Mouse (Mus musculus): Measurements from ENCODE around the gene Pla2g16.

The Pla2g16 gene

DNA sequence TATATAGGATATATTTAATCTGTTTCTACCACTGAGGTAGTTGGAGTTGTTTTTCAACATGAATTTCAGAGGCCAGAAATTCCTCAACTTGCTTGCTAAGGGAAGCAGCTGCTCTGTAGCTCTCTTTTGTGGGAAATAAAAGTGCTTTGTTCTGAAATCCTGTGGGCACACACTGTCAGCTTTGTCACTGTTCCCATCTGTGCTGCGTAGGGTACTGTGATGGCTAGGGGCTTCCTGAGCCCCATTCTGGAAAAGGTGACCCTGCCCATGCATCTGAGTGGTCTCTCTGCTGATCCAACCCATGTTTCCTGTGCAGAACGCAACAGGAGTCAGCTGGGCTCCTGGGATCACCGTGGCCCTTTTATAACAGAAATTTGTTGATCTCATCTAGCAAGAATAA lies 9.6 kb downstream of the Pla2g16 start:
- DNase-seq: no peak

DNA sequence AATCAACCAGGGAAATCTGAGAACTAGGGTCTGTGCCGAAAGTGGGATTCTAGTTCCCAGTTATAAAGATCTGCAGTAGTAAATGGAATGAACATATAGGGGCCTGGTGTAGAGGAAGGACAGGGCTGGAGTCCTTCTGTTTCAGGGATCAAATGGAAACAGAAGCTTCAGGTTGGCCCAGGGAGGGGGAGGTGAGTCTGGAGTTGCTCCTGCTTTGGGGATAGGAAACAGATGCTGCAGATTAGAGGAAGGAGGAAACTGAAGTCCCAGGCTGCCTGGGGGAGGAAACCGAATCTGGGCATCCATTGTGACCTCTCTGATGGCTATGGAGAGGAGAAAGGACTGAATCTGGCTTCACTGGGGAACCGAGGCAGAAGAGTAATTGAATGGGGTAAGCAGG lies 11.1 kb downstream of the Pla2g16 start:
- no peak for DNase-seq

DNA sequence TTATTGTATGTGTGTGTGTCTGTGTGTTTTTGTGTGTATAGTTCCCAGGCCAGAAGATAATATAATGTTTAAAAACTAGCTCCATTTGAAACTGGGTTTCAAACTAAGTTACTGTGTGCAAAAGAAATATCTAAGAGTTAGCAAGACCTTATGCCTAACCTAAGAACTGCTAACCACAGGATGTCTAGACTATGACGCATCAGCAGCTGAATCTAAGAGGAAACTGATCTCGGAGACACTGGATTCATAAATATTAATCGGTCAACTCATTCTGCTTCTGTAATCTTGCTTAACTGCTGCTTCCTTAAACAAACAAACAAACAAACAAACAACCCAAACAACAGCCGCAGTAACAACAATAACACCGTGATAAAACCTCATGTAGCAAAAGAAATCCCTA lies 12.4 kb downstream of the Pla2g16 start:
- DNase-seq: no peak

DNA sequence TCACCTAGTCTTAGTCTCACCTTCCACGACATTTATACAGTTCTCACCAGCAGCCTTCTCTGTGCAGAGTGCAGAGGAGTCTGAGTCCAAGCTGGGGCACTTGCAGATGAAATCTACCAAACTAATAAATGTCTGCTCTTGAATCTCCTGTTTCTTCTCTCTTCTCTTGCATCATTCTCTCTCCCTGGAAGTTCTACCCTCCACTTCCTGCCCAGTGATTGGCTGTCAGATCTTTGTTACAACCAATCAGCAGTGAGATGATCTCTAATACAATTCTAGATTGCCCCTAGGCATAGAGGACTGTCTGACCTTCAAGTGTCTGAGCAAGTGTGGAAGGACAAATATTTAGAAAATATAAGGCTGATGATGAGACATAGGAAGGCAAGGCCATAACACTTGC lies 18.9 kb downstream of the Pla2g16 start:
- no peak for DNase-seq

DNA sequence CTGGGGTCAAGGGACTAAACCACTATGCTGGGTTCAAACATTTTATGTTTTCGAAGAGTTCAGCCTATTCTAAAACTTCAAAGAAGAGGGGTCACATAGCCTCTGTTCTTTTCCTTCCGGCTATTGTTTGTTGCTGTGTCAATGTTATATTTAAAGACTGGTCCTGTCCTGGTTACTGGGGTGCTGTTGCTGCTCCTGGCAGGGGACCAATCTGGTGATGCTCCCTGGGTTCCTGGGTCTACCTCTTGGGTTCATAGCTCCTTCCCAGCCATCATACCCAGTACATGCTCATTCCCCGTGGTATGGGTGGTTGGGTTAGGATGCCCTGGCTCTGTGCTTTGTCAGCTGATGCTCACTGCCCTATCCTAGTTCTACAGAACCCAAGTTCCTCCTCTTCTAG lies 20.5 kb downstream of the Pla2g16 start:
- DNase-seq: no peak

DNA sequence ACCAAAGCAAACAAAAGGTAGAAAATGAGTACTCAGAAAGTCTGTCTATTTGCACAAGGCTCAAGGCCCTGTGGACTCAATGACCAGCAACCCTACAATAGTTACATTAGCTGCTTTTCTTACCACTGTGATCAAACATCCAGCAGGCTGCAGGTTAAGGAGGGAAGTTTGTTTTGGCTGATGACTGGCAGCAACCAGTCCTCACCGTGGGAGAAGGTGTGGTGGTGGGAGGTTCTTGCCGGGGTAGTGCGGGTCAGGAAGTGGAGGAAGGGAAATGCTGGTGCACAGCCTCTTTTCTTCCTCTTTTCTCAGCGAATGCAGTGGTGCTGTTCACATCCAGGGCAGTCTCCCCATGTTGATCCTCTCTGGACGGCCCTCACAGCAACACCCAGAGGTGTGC lies 23.8 kb downstream of the Pla2g16 start:
- no peak for DNase-seq

DNA sequence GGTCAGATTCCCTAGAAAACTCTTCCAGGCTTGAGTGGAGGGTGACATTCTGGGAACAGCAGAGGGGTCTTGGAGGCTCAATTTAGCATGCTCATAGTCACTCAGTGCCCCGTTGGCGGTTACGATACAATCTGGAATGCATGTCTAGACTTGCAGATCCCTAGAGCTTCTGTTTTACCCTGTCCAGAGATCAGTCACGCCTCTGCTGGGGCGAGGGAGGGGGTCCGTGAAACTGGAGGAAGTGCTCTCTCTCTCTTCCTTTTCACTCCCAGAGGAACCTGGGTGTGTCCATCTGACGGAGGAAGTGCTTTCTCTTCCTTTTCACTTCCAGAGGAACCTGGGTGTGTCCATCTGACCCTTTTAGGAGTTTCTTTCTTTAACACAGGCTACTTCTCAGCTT lies 25.8 kb downstream of the Pla2g16 start:
- no peak for DNase-seq

DNA sequence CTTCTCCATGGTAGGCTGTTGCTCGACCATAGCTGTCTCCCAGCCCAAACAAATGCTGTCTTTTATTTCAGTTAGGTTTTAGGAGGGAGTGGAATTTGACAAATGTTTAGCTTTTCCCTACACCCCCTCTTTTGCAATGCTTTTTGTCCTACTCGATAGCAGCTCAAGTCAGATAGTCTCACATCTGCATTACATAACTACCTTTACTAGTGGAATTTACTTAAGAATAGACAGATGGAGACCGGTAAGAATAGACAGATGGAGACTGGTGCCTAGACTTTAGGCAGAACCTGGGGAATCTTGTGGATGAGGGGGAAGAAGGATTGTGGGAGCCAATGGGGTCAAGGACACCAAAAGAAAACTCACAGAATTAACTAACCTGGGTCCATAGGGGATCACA lies 26.3 kb downstream of the Pla2g16 start:
- no peak for DNase-seq

DNA sequence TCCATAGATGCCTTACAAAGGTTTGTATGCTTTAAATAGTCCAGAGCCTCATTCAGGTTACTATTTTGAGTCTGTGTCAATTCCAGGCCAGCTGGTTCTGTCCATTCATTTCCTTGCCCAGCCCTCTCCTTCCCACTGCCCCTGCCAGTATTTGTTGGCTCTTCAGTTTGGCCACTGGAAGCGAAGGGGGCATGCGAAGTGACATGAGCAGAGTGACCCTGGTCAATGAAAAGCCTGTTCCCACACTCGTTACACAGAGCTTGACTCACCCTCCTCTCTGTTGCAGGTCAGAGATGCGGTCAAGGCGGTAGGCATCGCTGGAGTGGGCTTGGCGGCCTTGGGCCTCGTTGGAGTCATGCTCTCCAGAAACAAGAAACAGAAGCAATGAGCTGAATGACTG lies 28.0 kb downstream of the Pla2g16 start:
- no peak for DNase-seq

DNA sequence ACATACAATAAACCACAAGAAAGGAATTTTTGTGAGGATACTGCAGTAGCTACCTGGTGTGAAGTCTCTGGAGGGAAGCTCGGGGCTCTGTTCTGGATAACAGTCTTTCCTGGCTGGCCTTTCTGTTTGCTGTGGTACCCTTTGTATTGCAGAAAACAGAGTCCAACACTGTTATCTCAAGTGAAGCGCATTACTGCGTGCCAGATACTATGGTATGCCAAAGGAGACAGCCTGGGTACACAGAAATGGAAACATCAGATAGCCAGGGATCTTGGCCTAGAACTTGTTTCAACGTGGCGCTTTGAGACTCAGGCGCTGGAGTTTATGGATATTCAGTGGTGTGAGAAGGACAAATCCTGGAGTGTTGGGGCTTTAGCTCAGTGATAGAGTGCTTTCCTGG lies 28.5 kb downstream of the Pla2g16 start:
- no peak for DNase-seq

DNA sequence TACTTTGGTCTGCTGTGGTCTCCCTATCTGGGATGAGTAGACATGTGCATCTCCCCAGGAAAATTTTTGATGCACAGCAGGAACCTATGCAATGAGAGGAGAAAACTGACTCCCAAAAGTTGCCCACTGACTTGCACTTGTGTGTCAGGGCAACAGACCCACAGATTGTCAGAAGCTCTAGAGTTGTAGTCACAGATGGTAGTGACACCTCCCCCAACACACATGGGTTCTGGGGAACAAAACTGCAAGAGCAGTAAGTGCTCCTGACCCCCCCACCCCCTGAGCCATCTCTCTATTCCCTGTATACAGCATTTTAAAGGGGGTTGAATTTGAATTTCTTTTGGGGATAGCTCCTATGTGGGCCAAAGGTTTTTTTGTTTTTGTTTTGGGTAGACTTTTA lies 33.5 kb downstream of the Pla2g16 start:
- no peak for DNase-seq

DNA sequence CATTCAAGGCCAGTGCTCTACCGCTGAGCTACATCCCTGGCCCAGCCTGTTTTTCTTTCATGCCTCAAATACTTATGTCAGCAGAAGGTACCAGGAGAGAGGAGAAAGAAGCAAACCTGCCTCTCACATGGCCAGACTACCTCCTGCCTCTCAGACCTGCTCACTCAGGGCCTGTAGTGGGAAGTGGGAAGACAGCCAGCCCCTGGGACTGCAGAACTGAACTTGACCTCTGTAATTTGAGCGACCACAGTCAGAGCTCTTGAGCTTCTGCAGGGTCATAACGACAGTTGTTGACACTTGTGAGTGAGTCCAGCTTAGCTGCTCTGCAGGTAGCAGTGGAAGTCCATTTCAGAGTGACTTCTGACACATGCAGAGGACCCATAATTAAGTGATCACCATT lies 34.8 kb downstream of the Pla2g16 start:
- DNase-seq: peak in 1 of 2 experiments; percentile 48

DNA sequence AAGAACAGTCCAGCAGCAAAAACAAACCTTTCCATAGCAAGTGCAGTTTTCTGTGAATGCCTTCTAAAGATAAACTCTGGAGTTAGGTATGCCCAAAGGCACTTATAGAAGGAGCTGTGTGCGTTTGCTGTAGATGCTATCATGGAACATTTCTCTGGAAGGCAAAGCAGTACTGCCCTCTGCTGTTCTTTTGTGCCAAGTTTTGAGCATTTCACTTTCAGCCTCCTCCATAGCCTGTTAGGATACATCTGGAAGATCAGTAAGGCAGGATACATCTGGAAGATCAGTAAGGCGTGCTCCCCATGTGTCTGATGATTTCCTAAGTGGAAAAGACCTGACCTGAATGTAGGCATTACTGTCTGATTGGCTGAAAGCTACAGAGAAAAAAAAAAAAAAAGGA lies 38.3 kb downstream of the Pla2g16 start:
- DNase-seq: peak in 1 of 2 experiments; percentile 58

DNA sequence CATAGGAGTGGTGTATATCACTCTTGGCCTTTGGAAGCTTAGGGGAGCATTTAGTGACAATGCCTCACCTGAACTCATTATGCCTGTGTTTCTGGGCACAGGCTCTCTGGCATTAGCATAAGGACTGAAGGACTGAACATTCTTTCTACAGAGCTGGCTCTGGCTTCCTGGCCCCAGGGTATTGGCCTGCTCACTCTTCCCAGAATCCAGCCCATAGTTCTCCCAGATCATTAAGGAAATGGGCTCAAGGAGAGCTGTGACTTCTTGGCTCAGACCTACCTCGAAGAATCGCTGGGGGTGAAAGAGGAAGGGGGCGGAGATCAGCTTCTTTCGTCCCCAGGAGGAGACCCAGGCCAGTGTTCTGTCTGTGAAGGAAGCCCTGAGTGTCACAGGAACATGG lies 41.2 kb downstream of the Pla2g16 start:
- peak in 1 of 2 experiments; percentile 52 for DNase-seq

DNA sequence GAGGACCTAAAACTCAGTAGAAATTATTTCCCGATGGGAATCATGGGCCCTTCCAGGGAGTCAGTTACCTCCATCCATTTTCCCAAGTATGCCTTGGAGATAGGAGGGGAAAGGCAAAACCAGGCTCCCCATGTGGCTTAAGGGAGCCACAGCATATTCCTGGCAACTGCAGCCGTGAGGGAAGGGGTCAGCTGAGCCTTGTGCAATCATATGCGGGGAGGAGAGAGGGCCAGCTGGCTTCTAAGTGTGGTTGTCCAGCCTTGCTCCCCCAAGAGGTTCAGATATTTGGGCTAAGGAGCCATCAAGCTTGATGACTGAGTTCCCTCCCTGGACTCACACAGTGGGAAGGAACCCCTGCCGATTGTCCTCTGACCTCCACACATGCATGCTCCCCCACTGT lies 44.3 kb downstream of the Pla2g16 start:
- DNase-seq: no peak

DNA sequence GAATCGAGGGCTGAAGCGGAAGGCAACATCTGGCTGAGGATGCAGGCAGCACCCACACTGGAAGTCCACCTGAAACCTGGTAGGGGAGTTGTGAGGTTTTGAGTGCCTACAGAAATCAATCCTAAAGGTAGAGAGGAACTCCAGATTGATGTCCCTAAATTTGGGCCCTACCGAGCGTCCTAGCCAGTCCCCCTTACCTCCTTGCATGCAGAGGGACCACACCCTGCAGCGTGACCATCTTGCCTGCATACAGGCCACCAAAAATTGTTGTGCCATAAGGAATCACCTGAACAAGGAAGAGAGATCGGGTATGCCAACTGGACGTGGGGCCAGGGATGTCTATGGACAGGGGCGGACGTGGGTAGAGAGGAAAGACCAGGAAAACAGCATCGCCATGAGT lies 46.8 kb downstream of the Pla2g16 start:
- no peak for DNase-seq

DNA sequence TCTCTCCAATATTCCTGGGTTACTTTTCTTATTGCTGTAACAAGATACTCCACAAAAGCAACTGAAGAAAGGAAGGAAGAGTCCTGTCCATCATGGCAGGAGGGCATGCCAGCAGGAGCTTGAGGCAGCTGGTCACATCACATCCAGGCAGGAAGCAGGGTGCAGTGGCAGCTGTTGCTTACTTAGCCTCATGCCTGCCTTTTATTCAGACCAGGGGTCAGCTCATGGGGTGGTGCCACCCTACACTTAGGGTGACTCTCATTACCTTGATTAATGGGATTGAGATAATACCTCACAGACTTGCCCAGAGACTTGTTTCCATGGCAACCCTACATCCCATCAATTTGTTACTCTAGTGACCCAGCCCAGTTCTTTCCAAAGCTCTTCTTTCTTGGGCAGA lies 47.8 kb downstream of the Pla2g16 start:
- DNase-seq: no peak

DNA sequence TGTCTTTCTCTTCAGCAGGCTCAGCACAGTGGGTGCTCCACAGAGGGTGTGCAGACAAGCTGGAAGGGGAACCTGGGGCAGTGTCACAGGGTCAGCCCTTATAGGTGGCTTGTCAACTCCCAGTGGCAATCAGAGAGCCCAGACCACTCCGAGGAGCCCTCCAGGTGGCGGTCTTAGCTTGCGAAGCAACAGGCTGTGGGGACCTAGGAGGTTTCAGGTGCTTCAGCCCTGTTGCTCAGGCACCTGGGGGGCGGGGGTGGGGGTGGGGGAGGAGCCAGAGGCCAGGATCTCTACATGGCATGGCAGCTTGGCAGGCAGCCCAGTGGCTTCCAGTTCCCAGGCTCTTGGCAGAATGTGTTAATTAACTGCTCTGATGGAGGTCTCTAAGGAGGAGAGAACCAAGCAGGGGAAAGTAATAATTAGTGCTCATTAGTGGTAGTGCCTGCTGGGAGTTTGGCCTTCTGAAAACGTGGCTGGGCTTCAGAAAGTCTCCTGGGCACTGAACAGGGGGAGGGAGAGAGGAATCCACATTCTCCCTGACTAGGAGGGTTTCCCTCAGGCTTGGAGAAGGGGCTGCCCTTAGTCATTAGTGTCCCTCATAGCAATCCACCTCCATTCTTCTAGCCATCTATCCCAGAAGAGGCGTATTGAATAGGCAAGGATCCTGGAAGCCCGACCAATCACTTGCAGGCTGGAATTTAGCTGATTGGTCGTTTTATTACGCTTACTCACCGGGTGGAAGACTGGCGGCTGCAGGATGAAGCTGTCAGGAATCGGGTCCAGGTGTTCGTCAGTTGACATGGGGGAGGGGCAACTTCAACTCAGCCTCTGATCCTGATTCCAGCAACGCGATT lies 48.9 kb downstream of the Pla2g16 start:
- peak; percentile 82 to 84 for DNase-seq

DNA sequence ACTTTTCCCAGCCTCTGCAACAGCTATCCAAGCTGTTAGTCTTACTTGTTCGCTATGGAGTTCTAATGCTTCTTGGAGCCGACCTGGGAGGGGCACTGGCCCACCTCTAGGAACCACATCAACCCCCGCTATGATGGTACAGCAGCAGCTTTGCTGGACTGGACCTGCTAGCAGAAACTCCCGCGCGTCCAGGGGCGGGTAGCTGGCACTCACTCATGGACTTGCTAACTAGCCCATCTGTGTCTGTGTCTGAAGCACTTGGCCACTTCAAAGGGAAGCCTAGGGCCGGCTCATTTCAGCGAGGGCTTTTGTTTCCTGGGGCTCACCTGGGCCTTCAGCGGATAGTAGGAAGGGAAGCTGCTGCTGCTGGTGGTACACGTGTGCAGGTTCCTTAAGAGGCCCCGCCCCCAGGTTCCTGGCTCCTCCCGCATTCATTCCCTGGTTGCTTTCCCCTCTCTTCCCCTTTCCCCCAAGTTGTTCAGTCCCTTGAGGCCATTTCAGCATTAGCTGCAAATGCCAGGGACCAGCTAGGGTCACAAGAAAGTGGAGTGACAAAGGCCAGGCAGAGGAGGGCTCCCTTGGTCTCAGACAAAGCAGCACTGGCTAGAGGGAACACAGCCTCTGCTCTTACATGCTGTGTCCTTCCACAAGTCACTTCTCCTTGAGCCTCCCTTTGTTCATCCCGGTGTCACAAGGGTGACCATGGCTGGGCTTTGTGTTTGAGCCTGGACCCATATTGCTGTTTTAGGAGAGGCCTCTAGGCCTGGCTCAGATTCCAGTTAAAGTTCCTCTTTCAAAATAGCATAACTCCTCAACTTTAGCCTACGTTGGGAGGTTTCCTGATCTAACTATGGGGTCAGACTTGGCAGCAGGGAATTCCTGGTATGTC lies 49.8 kb downstream of the Pla2g16 start, which contains the start of gene Lgals12:
Gene Lgals12 (minus strand): TSS at position 393 of the 889 bp plus-strand sequence.
- DNase-seq: peak in 1 of 2 experiments; percentile 36

DNA sequence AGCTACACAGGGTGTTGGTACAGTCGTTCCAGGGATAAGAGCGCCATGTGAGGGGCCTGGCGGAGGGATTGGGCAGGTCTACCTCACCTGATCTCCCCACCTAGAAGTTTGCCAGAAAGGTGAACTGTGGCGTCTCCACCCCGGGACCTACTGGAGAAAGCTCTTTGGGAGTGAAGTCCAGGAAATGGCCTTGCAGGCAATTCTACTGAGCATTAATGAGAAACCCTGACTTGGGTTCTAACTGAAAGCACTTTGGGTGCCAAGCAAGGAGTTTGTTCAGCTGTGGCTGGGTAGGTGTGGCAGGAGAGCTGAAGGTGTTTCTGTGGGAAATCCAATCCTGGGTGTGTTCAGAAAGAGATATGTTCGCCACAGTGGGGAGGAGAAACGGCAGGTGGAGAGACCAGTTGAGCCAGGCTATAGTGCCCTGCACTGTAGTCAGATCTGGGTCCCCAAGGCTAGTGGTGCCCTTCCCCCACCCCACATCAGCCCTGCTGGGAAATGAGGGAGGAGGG lies 50.5 kb downstream of the Pla2g16 start:
- no peak for DNase-seq

DNA sequence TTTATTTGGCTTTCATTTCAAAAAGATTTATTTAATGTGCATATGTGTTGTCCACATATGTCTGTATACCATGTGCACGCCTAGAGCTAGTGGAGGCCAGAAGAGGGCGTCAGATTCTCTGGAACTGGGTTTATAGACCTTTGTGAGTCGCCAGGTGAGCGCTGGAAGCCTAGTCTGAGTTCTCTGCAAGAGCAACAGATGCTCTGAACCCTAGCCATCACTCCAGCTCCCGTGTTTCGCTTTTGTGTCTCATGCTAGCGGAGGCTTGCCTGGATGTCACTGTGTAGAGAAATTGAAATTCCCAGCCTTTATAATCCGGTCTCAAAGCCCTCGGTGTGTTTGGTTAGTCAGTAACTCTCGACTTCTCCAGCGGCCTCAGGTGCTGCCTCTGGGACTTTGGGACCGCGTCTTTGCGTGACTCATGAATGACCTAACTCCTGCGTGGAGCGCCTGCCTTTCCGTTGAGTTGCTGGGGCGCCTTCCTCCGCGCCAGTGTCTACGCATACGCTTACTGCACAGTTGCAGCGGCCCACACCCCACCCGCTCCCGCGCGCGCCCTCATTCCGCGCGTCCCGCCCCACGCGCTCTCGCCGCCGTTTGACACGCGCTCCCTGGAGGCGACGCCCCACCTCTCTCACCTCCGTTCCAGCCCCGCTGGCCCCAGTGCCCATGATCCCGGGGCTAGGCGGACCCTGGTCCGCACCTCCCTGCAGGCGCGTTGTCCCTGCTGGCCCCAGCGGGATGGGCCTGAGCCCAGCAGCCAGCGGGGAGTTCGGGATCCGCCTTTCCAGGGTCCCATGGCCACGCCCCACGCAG lies 54.9 kb downstream of the Pla2g16 start, which contains the start of gene Hrasls5:
Gene Hrasls5 (plus strand): TSS at position 600 of the 816 bp plus-strand sequence.
- no peak for DNase-seq

DNA sequence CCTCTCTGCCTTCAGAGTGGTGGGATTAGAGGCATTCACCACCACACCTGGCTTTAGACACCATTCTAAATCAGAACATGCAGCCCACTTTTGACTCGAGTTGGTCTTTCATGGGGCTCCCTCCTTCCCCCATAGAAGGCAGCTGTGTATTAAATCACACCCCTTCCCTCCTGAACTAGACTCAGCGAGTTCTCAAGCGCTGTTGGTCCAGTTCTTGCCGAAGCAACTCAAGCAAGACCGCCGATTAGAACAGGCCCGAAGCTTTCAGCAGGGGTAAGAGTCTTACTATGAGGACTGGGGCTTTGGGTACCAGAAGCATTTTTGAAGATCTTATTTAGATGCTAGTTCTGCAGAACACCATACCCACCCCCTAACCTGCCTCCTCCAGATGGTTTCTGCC lies 55.9 kb downstream of the Pla2g16 start:
- DNase-seq: no peak
